Mouse (Mus musculus) hindbrain, embryonic 15.5 days (tissue): ENCODE data around the gene Krtap9-5. TPM values are rescaled to one million over a fixed set of nuclear protein-coding genes. Genes with fewer than 3 reads are reported as not detected.

ENCODE experiments used
- ATAC-seq: fragments of 200-750 bp; cut with Nextera tagmentation; 2 replicates; pipeline ENCODE4 v1.8.0; 2017; ENCODE audit warnings: low read depth, moderate number of reproducible peaks, moderate TSS enrichment; ENCODE audit not compliant: low FRiP score
- H3K27ac ChIP-seq: fragments of 300-500 bp; sonication (generic); replicated peaks from 2 replicates; pipeline ENCODE4 v1.5.1; 2015; ENCODE audit warnings: mild to moderate bottlenecking, inconsistent platforms
- H3K27me3 ChIP-seq: fragments of 300-500 bp; sonication (generic); 2 replicates; pipeline ENCODE4 v1.6.1; 2015; ENCODE audit warnings: control low read depth, inconsistent platforms
- H3K36me3 ChIP-seq: fragments of 300-500 bp; sonication (generic); 2 replicates; pipeline ENCODE4 v1.6.1; 2015; ENCODE audit warnings: control low read depth, inconsistent platforms
- H3K4me1 ChIP-seq: fragments of 300-500 bp; sonication (generic); replicated peaks from 2 replicates; pipeline ENCODE4 v1.6.1; 2015; ENCODE audit warnings: control low read depth, inconsistent platforms
- H3K4me2 ChIP-seq: fragments of 300-500 bp; sonication (generic); 2 replicates; pipeline ENCODE4 v1.6.1; 2015; ENCODE audit warnings: moderate library complexity, mild to moderate bottlenecking, inconsistent platforms
- H3K4me3 ChIP-seq: fragments of 300-500 bp; sonication (generic); 2 replicates; pipeline ENCODE4 v1.5.1; 2015; ENCODE audit warnings: mild to moderate bottlenecking, inconsistent platforms
- H3K9ac ChIP-seq: fragments of 300-500 bp; sonication (generic); 2 replicates; pipeline ENCODE4 v1.6.1; 2015; ENCODE audit warnings: inconsistent platforms
- H3K9me3 ChIP-seq: fragments of 300-500 bp; sonication (generic); 2 replicates; pipeline ENCODE4 v1.6.1; 2016; ENCODE audit warnings: control low read depth, inconsistent platforms
- WGBS: fragments of 180-500 bp; shearing (Covaris S2); methylation state at CpG from one replicate; pipeline ENCODE4 v1.1.7; 2015; 5-methylcytosine and 5-hydroxymethylcytosine counted together
- polyA plus RNA-seq: library from polyadenylated mRNA; unstranded; fragments of >200 nt; fragmentation: Nextera tagmentation; extraction: Ambion mirVana; gene quantifications from 2 replicates; pipeline ENCODE4 v1.2.1, GENCODE M21; 2015

The Krtap9-5 gene
- polyA plus RNA-seq, 1 experiment from 2014 or later: not detected

GRCm38 (mm10) chr11:99988530-99988929 lies 40.3 kb downstream of the Krtap9-5 start:
- WGBS: 94% methylated on average over 3 of the region's 3 CpGs
- H3K4me1 ChIP-seq: 0 out of 2 replicates have a peak, but pooled peaks cover 7% of the 10 kb centered on the region
- H3K36me3 ChIP-seq: no peaks in the 10 kb centered on the region
- no peak overlapping the region for H3K9ac ChIP-seq
- ATAC-seq: no peak
- H3K9me3 ChIP-seq: no peaks in the 10 kb centered on the region
- no peaks in the 10 kb centered on the region; the same call in 1 of the 2 replicates for H3K27me3 ChIP-seq
- no peak overlapping the region for H3K27ac ChIP-seq
- H3K4me2 ChIP-seq: no peak overlapping the region
- no peak overlapping the region for H3K4me3 ChIP-seq

DNA sequence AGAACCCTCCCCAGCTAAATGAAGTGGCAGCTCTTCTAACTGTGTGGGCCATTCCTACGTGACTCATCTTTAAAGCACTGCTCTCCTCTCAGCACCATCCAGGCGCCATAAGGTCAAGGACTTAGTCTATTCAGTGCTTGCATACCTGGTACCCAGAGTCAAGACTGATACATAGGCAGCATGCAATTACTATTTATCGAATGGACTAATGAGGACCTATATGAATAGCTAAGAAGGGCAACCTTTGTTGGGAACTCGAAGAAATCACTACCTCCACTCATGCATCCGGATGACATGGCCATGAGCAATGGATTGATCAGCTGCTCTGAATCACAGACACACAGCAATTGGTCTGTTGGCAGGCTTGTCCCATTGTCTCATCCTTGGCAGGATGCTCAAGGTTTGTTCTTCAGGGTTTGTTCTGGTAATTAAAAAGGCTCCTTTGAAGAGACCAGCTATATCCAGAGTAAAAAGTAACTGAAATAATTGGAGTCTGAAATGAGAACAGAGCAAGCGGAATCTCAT lies 41.7 kb downstream of the Krtap9-5 start:
- Histone ChIP-seq H3K4me3 (no peak overlapping the region), H3K27ac (no peak overlapping the region), H3K4me1 (peaks cover 14% of the 10 kb centered on the region; the same call in 1 of the 2 replicates), H3K27me3 (no peaks in the 10 kb centered on the region; the same call in 1 of the 2 replicates), H3K9ac (no peak overlapping the region), H3K9me3 (no peaks in the 10 kb centered on the region), H3K36me3 (no peaks in the 10 kb centered on the region), H3K4me2 (no peak overlapping the region)
- WGBS: 87% methylated on average over 6 of the region's 6 CpGs
- no peak for ATAC-seq

GRCm38 (mm10) chr11:99990571-99990970 lies 42.3 kb downstream of the Krtap9-5 start:
- WGBS: 68% methylated on average over 3 of the region's 3 CpGs
- peaks cover 12% of the 10 kb centered on the region; the same call in 1 of the 2 replicates for H3K4me1 ChIP-seq
- no peaks in the 10 kb centered on the region for H3K36me3 ChIP-seq
- H3K4me2 ChIP-seq: no peak overlapping the region
- H3K27me3 ChIP-seq: no peaks in the 10 kb centered on the region; the same call in 1 of the 2 replicates
- H3K27ac ChIP-seq: no peak overlapping the region
- no peaks in the 10 kb centered on the region for H3K9me3 ChIP-seq
- no peak for ATAC-seq
- no peak overlapping the region for H3K9ac ChIP-seq
- H3K4me3 ChIP-seq: no peak overlapping the region

DNA sequence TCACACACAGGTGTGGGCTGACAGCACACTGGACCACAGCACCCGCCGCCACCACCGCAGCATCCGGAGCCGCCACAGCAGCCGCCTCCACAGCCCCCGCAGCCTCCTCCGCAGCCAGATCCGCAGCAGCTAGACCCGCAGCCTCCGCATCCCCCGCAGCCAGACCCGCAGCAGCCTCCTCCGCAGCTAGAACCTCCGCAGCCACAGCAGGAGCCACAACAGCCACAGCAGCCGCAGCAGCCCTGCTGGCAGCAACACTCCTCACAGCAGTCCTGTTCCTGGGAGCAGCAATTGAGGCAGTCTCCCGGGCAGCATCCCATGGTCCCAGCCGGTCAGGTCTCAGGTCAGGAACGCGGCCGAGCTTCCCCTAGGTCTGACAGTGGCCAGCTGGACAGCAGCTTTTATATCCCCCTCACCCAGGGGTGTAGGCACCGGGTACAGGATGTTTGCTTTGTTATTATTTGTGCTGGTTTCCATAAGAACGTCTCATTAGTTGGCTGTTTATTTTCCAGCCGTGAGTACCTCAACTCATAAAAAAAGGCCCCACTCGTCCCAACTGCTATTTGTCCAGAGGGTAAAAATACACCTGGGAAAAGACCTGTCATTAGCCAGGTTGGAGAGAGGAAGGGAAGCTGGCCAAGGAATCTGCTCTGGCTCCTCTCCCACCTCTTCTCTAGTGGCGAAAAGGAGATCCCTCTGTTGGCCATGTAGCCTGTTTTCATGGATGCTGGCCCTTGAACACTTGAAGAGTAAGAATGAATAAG lies 45.5 kb downstream of the Krtap9-5 start, which contains the start of gene Krtap17-1:
TSS of gene Krtap17-1 (minus strand) at position 375 of the 764 bp plus-strand sequence.
- peak; percentile 56; the same call in 1 of the 2 replicates for ATAC-seq
- WGBS: 23% methylated on average over 26 of the region's 26 CpGs

GRCm38 (mm10) chr11:99994384-99994661 lies 46.0 kb downstream of the Krtap9-5 start:
- H3K9ac ChIP-seq: no peak overlapping the region
- H3K4me2 ChIP-seq: peak overlapping the region; percentile 51; the same call in 1 of the 2 replicates
- H3K27ac ChIP-seq: 0 out of 2 replicates have a peak overlapping the region, but pooled peaks have one; percentile 30
- peaks cover 10% of the 10 kb centered on the region; the same call in 1 of the 2 replicates for H3K4me1 ChIP-seq
- no peaks in the 10 kb centered on the region; the same call in 1 of the 2 replicates for H3K27me3 ChIP-seq
- H3K36me3 ChIP-seq: no peaks in the 10 kb centered on the region
- H3K9me3 ChIP-seq: no peaks in the 10 kb centered on the region
- 61% methylated on average over 4 of the region's 4 CpGs for WGBS
- ATAC-seq: no peak
- no peak overlapping the region for H3K4me3 ChIP-seq

More for the DNA sequence above, 45.5 kb downstream of the Krtap9-5 start, which contains the start of gene Krtap17-1:
- 0 out of 2 replicates have a peak within 1 kb of the TSS, but pooled peaks have one; percentile 30 for H3K27ac ChIP-seq
- H3K27me3 ChIP-seq: no peaks in the 10 kb centered on the region; the same call in 1 of the 2 replicates
- H3K36me3 ChIP-seq: no peaks in the 10 kb centered on the region
- no peaks in the 10 kb centered on the region for H3K9me3 ChIP-seq
- peak within 1 kb of the TSS; percentile 24 for H3K4me3 ChIP-seq
- peak within 1 kb of the TSS; percentile 51 for H3K4me2 ChIP-seq
- no peak within 1 kb of the TSS for H3K9ac ChIP-seq
- H3K4me1 ChIP-seq: peaks cover 10% of the 10 kb centered on the region; the same call in 1 of the 2 replicates

GRCm38 (mm10) chr11:99999091-99999490 lies 50.8 kb downstream of the Krtap9-5 start:
- peaks cover 1% of the 10 kb centered on the region; the same call in 1 of the 2 replicates for H3K4me1 ChIP-seq
- H3K27me3 ChIP-seq: no peaks in the 10 kb centered on the region
- H3K4me3 ChIP-seq: no peak overlapping the region
- H3K27ac ChIP-seq: no peak overlapping the region
- WGBS: 95% methylated on average over 7 of the region's 7 CpGs
- H3K36me3 ChIP-seq: no peaks in the 10 kb centered on the region
- H3K4me2 ChIP-seq: no peak overlapping the region
- no peak for ATAC-seq
- H3K9me3 ChIP-seq: no peaks in the 10 kb centered on the region
- H3K9ac ChIP-seq: no peak overlapping the region

Other genes with a start within 250 kb of the Krtap9-5 start
- not detected in 2 replicates for gene Gm14180, start 214.2 kb upstream of the Krtap9-5 start, polyA plus RNA-seq
- gene Gm11595, start 175.6 kb upstream of the Krtap9-5 start, polyA plus RNA-seq: not detected in 2 replicates
- not detected in 2 replicates for gene Krtap4-8, start 167.8 kb upstream of the Krtap9-5 start, polyA plus RNA-seq
- gene Krtap4-9, start 163.3 kb upstream of the Krtap9-5 start, polyA plus RNA-seq: not detected in 2 replicates
- not detected in 2 replicates for gene Gm11596, start 155.0 kb upstream of the Krtap9-5 start, polyA plus RNA-seq
- gene Gm11569, start 149.5 kb upstream of the Krtap9-5 start, polyA plus RNA-seq: not detected in 2 replicates
- gene Gm11554, start 144.0 kb upstream of the Krtap9-5 start, polyA plus RNA-seq: not detected in 2 replicates
- gene Krtap4-13, start 138.6 kb upstream of the Krtap9-5 start, polyA plus RNA-seq: not detected in 2 replicates
- not detected in 2 replicates for gene Gm11564, start 132.8 kb upstream of the Krtap9-5 start, polyA plus RNA-seq
- not detected in 2 replicates for gene 2300003K06Rik, start 110.4 kb upstream of the Krtap9-5 start, polyA plus RNA-seq
- not detected in 2 replicates for gene Krtap4-16, start 96.9 kb upstream of the Krtap9-5 start, polyA plus RNA-seq
- gene Gm11568, start 90.6 kb upstream of the Krtap9-5 start, polyA plus RNA-seq: not detected in 2 replicates
- gene Gm11559, start 84.0 kb upstream of the Krtap9-5 start, polyA plus RNA-seq: not detected in 2 replicates
- not detected in 2 replicates for gene Krtap9-1, start 75.1 kb upstream of the Krtap9-5 start, polyA plus RNA-seq
- gene Gm11567, start 69.3 kb upstream of the Krtap9-5 start, polyA plus RNA-seq: not detected in 2 replicates
- gene Krtap31-1, start 40.6 kb upstream of the Krtap9-5 start, polyA plus RNA-seq: not detected in 2 replicates
- not detected in 2 replicates for gene Gm11565, start 33.7 kb upstream of the Krtap9-5 start, polyA plus RNA-seq
- gene Krtap31-2, start 12.2 kb upstream of the Krtap9-5 start, polyA plus RNA-seq: not detected in 2 replicates
- gene Krtap29-1, start 30.6 kb downstream of the Krtap9-5 start, polyA plus RNA-seq: not detected in 2 replicates
- 0.10 TPM in 2 replicates for gene Krtap16-1, start 38.1 kb downstream of the Krtap9-5 start, polyA plus RNA-seq
- gene Krtap17-1, start 45.5 kb downstream of the Krtap9-5 start, polyA plus RNA-seq: 1.2 and 1.5 TPM in 2 replicates
- not detected in 2 replicates for gene Krt33a, start 67.7 kb downstream of the Krtap9-5 start, polyA plus RNA-seq
- 0.13 TPM in 1 of 2 replicates, not detected in the other for gene Krt33b, start 81.4 kb downstream of the Krtap9-5 start, polyA plus RNA-seq
- not detected in 2 replicates for gene Krt34, start 93.1 kb downstream of the Krtap9-5 start, polyA plus RNA-seq
- not detected in 2 replicates for gene Krt31, start 102.1 kb downstream of the Krtap9-5 start, polyA plus RNA-seq
- not detected in 2 replicates for gene Krt32, start 139.8 kb downstream of the Krtap9-5 start, polyA plus RNA-seq
- gene Krt35, start 147.8 kb downstream of the Krtap9-5 start, polyA plus RNA-seq: not detected in 2 replicates
- not detected in 2 replicates for gene Krt36, start 157.2 kb downstream of the Krtap9-5 start, polyA plus RNA-seq
- 0.09 TPM in 1 of 2 replicates, not detected in the other for gene Krt13, start 173.1 kb downstream of the Krtap9-5 start, polyA plus RNA-seq
- gene Krt15, start 187.5 kb downstream of the Krtap9-5 start, polyA plus RNA-seq: 0.49 and 1.3 TPM in 2 replicates
- 2.0 and 2.4 TPM in 2 replicates for gene Krt19, start 200.2 kb downstream of the Krtap9-5 start, polyA plus RNA-seq
- gene Krt9, start 244.8 kb downstream of the Krtap9-5 start, polyA plus RNA-seq: not detected in 2 replicates